19 mouse cellular contexts compared by ENCODE assay signal in genomic region chr1:161601167-161601566, GRCm38 (mm10).
DNase-seq lines count a peak whose midpoint lies in the region; ATAC-seq and TF ChIP-seq lines count a peak whose summit lies in the region.
"Had no signal": no experiment of that assay in that cellular context is flagged by ENCODE, and none has a peak within 500 bp of the region (broad histone marks: within the 10 kb centered on the region; RNA-seq: fewer than 3 reads in every experiment).

No protein-coding gene starts in this region.

- ATAC-seq in lung, embryonic 15.5 days (ENCODE audit: borderline replicate concordance, extremely low read depth, low FRiP score, low TSS enrichment): peak; percentile 64; the same call in 1 of the 2 replicates
- ATAC-seq in lung, postnatal 0 days: peak; percentile 81
- no peak for ATAC-seq in liver, embryonic 12.5 days
- ATAC-seq: forebrain, embryonic 13.5 days; forebrain, embryonic 15.5 days had no signal

- TF ChIP-seq POLR2A in lung, adult 2 months (IDR thresholded peaks at IDR 0.05; ENCODE audit: borderline replicate concordance, extremely low read depth, low read depth, low read length): no peak

- peak; percentile 58; the same call in 1 of the 2 replicates for TF ChIP-seq EP300 in lung, postnatal 0 days (IDR thresholded peaks at IDR 0.05)

- H3K27me3 ChIP-seq in lung, embryonic 15.5 days: no peaks in the 10 kb centered on the region
- H3K27me3 ChIP-seq in lung, postnatal 0 days (replicated peaks; ENCODE audit: insufficient read depth, low read length): no peaks in the 10 kb centered on the region
- H3K27me3 ChIP-seq in liver, embryonic 12.5 days (replicated peaks): no peaks in the 10 kb centered on the region
- H3K27me3 ChIP-seq: embryonic facial prominence, embryonic 12.5 days; forebrain, embryonic 13.5 days; forebrain, embryonic 15.5 days had no signal

- H3K27ac ChIP-seq in lung, embryonic 15.5 days: no peak overlapping the region
- H3K27ac ChIP-seq in lung, postnatal 0 days (ENCODE audit: low read length): no peak overlapping the region
- H3K27ac ChIP-seq in liver, embryonic 12.5 days: no peak overlapping the region
- H3K27ac ChIP-seq: embryonic facial prominence, embryonic 10.5 days; embryonic facial prominence, embryonic 12.5 days; forebrain, embryonic 13.5 days; forebrain, embryonic 15.5 days had no signal

- no peak overlapping the region for H3K9ac ChIP-seq in lung, embryonic 15.5 days
- no peak overlapping the region for H3K9ac ChIP-seq in lung, postnatal 0 days (replicated peaks; ENCODE audit: low read depth)
- no peak overlapping the region for H3K9ac ChIP-seq in liver, embryonic 12.5 days
- H3K9ac ChIP-seq: embryonic facial prominence, embryonic 12.5 days; forebrain, embryonic 13.5 days; forebrain, embryonic 15.5 days had no signal

- H3K36me3 ChIP-seq in lung, embryonic 15.5 days: no peaks in the 10 kb centered on the region
- H3K36me3 ChIP-seq in lung, postnatal 0 days (ENCODE audit: insufficient read depth, low read length): no peaks in the 10 kb centered on the region
- no peaks in the 10 kb centered on the region for H3K36me3 ChIP-seq in liver, embryonic 12.5 days
- H3K36me3 ChIP-seq: embryonic facial prominence, embryonic 10.5 days; embryonic facial prominence, embryonic 12.5 days; forebrain, embryonic 15.5 days had no signal

- H3K4me3 ChIP-seq in lung, embryonic 15.5 days: no peak overlapping the region
- no peak overlapping the region for H3K4me3 ChIP-seq in lung, postnatal 0 days (ENCODE audit: low read depth, low read length)
- H3K4me3 ChIP-seq in lung, adult 2 months (replicated peaks; ENCODE audit: extremely low read depth, low read depth, low read length): no peak overlapping the region
- no peak overlapping the region for H3K4me3 ChIP-seq in liver, embryonic 12.5 days
- H3K4me3 ChIP-seq: embryonic facial prominence, embryonic 10.5 days; embryonic facial prominence, embryonic 12.5 days; forebrain, embryonic 13.5 days; forebrain, embryonic 15.5 days had no signal

- H3K9me3 ChIP-seq in lung, embryonic 15.5 days: no peaks in the 10 kb centered on the region
- no peaks in the 10 kb centered on the region for H3K9me3 ChIP-seq in lung, postnatal 0 days (ENCODE audit: low read length)
- H3K9me3 ChIP-seq in liver, embryonic 12.5 days (replicated peaks): no peaks in the 10 kb centered on the region
- H3K9me3 ChIP-seq: embryonic facial prominence, embryonic 10.5 days; embryonic facial prominence, embryonic 12.5 days; forebrain, embryonic 13.5 days; forebrain, embryonic 15.5 days had no signal

- no peak overlapping the region for H3K4me2 ChIP-seq in lung, embryonic 15.5 days
- H3K4me2 ChIP-seq in lung, postnatal 0 days (replicated peaks; ENCODE audit: low read depth, low read length): no peak overlapping the region
- no peak overlapping the region for H3K4me2 ChIP-seq in liver, embryonic 12.5 days
- H3K4me2 ChIP-seq: embryonic facial prominence, embryonic 12.5 days; forebrain, embryonic 13.5 days; forebrain, embryonic 15.5 days had no signal

- no peak for DNase-seq in lung, postnatal 10 days
- DNase-seq in lung, postnatal 0 days (ENCODE audit: low spot score): peak; percentile 72
- DNase-seq in lung, adult 2 months: no peak
- peak; percentile 28 for DNase-seq in lung, postnatal 36 days
- DNase-seq: adrenal gland, adult 2 months; adrenal gland, postnatal 10 days; adrenal gland, postnatal 25 days; cerebellum, adult 11 months; cerebellum, adult 18-20 months; cerebellum, adult 8-10 months; cerebellum, adult 9-11 months; cerebellum, postnatal 14 days; cerebellum, postnatal 36 days had no signal

- 64% methylated on average over 2 of the region's 2 CpGs for WGBS in lung, embryonic 15.5 days
- 62% methylated on average over 2 of the region's 2 CpGs for WGBS in lung, postnatal 0 days
- 61% methylated on average over 2 of the region's 2 CpGs for WGBS in lung, adult 2 months
- 91% methylated on average over 2 of the region's 2 CpGs for WGBS in liver, embryonic 12.5 days (ENCODE audit: insufficient replicate concordance)

- TF ChIP-seq CTCF in lung, postnatal 0 days (IDR thresholded peaks at IDR 0.05): no peak
- no peak for TF ChIP-seq CTCF in lung, adult 2 months (IDR thresholded peaks at IDR 0.05; ENCODE audit: insufficient read depth, low read length)

- no peaks in the 10 kb centered on the region for H3K4me1 ChIP-seq in lung, embryonic 15.5 days
- no peaks in the 10 kb centered on the region for H3K4me1 ChIP-seq in lung, postnatal 0 days (ENCODE audit: insufficient read depth, low read depth, low read length)
- H3K4me1 ChIP-seq in lung, adult 2 months (ENCODE audit: control insufficient read depth, insufficient read depth, low read length): no peaks in the 10 kb centered on the region
- no peaks in the 10 kb centered on the region for H3K4me1 ChIP-seq in liver, embryonic 12.5 days
- H3K4me1 ChIP-seq: embryonic facial prominence, embryonic 10.5 days; embryonic facial prominence, embryonic 12.5 days; forebrain, embryonic 13.5 days; forebrain, embryonic 15.5 days had no signal

Comparison
In these comparisons a context has a peak if more than half of its experiments do, and no peak if none do; other contexts are left out.
1. DNase-seq: peak in lung, postnatal 0 days (single experiment) and lung, postnatal 36 days (single experiment); none in lung, postnatal 10 days (single experiment) and lung, adult 2 months (single experiment).